Mouse (Mus musculus) granulocyte monocyte progenitor cell, adult 5-6 weeks (primary cell): ENCODE measurements around the gene Gm28372. TPM values are rescaled to one million over a fixed set of nuclear protein-coding genes. Genes with fewer than 3 reads are reported as not detected.

Source experiments
- ATAC-seq: replicated peaks from 2 replicates; pipeline ENCODE4 v1.8.0; 2016; ENCODE audit warnings: mild to moderate bottlenecking, moderate TSS enrichment, inconsistent platforms; ENCODE audit not compliant: poor library complexity, severe bottlenecking
- total RNA-seq, 2 experiments: library from RNA; stranded (forward) in 1 of 2; stranded (reverse) in 1 of 2; fragments of 200-712, 200-1000 nt in 1 of 2; fragments of >200 nt in 1 of 2; fragmentation: Nextera tagmentation in 1 of 2; gene quantifications; 2 replicates each; pipeline ENCODE4 v1.2.3; 2014 to 2017

Gene Gm28372
- total RNA-seq, 2 experiments from 2014 or later: not detected

DNA sequence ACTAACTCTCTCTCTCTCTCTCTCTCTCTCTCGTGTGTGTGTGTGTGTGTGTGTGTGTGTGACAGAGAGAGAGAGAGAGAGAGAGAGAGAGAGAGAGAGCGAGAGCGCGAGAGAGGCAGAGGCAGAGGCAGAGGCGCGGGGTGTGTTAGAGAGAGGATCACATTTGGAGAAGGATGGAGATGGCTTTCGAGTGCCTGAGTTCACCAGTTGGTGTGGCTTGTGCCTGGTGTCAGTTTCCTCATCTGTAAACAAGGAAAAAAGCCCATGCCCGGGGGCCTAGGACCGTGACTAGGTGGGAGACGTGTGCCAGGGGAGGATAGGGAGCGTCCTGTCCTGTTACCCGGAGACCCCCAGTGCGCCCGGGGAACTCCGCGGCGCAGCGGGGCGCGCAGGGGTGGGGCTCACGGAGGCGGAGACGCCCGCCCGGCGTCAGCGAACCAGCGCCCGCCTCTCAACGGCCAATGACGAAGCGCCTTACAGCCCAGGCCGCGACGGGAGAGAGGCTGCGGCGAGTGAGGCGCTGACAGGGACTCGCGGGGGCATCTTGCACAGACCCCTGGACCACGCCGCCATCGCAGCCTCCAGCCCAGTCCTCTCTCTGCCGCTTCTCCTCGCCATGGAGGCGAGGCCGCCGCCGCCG is 44.9 kb downstream of the Gm28372 start, which contains the start of gene Ptpra:
Gene Ptpra, plus strand, starts transcription at position 485 of the 640 bp plus-strand sequence.
- ATAC-seq: peak; percentile 94

DNA sequence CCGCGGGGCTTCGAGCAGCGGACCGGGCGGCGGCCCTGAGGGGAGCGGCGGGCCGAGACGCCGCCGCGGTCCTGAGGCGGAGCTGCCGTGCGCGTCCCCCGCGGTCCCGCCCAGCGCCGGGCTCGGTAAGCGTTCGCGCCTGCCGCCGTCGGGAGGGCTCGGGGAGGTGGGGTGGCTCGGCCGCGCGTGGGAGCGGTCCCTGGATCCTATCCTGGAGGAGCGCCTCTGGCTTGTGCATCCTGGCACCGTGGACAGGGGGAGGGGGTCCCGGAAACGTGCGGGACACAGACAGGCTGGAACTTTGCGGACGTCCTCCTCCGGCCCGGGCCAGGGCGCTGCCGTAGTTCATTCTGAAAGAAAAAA is 45.4 kb downstream of the Gm28372 start:
- peak; percentile 50 for ATAC-seq

DNA sequence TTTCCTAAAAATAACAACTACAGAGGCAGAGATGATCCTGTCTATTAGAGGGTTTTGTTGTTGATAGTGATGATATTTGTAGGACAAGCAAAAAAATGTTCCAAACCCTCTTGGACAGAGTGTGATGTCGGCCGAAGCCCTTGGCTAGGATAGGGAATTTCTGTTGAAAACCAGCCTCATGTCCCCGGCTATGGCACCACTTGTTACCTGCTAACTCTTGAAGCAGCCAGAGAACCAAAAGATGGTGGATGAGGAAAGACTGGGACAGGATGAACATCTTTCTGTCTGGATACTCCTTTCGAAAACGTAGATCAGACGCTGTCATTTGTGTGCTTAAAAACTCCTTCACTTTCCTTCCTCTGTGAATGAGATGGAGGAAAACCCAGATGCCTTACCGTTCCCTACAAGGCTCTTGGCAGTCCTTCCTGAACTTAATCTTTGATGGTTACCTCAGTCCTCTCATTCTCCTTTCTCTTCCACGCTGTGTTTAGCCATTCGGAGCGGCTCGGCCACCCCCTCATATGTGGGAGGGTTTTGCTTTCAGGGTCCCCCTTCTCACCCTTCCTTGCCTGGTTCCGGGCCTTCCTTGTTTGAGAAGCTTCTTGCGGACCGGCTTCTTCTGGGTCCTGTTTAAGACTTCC is 46.2 kb downstream of the Gm28372 start:
- no peak for ATAC-seq

DNA sequence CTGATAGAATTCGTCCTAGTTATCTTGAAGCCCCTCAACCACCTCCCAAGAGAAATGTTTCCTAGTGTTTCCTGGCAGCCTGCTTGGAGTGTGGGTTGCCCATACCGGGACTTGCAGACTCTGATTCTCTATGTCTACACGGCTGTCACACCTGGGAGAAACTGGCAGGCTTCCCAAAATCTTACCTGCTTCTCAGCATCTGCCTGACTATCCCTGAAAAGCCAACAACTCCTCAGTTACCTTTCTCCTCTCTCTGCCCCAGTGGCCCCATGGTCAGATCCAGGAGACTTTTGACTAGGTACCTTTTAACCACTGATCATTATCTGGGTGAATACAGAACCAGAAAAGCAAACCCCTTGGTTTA is 46.7 kb downstream of the Gm28372 start:
- ATAC-seq: no peak

DNA sequence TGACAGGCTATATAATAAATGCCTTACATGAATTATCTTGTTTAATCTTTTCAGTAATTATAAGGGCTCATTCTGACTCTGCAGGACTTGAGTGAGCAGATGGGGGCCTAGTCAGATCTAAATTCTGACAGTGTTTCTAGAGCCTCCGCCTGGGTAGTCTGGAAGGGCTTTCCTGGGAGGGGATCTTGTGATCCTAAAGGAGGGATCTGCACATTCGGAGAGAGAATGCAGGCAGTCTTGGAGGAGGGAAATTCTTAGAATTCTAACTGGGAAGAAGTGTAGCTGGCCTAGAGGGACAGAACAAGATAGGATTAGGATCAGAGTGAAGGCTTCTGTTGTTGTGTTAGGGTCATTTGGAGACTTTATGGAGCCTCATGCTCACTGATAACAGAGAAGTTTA is 47.2 kb downstream of the Gm28372 start:
- no peak for ATAC-seq

DNA sequence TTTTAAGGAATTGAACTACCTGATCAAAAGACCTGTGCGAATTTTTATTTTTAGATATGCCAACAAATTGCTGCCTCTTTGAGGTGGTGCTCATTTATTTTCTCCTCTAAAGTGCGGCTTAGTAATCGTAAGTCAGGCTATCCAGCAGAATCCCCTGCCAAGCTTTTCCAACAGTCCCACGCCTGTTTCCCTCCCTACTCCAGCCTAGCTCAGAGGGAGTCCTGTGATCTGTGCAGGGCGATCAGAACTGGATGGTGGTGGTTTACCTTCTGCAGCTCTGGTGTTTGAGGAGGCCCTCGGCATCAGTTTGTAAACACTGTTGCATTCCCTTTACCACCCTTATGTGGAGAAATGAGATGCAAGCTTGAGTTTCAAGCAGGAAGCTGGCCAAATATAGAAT is 48.4 kb downstream of the Gm28372 start:
- ATAC-seq: no peak

DNA sequence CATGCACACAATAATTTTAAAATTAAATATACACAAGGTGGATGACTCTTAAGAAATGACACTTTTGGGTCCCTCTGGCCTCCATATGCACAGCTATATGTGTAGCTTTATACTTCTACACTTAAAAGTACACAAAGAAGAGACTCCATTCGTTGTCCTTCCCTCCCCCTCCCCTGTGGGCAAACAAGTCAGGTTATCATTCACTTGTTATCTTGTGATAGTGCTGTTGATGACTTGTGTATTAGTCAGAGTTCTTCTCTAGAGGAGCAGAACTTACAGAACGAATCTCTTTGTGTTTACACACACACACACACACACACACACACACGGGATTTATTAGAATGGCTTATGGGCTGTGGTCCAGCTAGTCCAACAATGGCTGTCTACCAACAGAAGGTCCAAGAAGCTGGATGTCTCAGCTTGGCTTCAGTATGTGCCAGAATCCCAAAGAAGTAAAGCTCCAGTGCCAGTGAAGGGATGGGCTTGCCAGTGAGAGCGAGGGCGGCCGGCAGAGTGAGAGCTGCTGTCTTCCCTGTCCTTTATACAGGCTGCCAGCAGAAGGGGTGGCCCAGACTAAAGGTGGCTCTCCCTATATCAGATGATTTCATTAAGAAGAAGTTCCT is 49.8 kb downstream of the Gm28372 start:
- no peak for ATAC-seq

Other genes starting within 250 kb of the Gm28372 start
- 270 and 359 TPM in 2 replicates for gene Snrpb, start 225.8 kb upstream of the Gm28372 start, total RNA-seq (2014; fragmentation: Nextera tagmentation)
- gene Snrpb, start 225.8 kb upstream of the Gm28372 start, total RNA-seq (2017): 191 and 210 TPM in 2 replicates
- gene Tmc2, start 210.0 kb upstream of the Gm28372 start, total RNA-seq (2014; fragmentation: Nextera tagmentation): not detected in 2 replicates
- not detected in 2 replicates for gene Tmc2, start 210.0 kb upstream of the Gm28372 start, total RNA-seq (2017)
- 501 and 575 TPM in 2 replicates for gene Nop56, start 130.8 kb upstream of the Gm28372 start, total RNA-seq (2014; fragmentation: Nextera tagmentation)
- 468 and 587 TPM in 2 replicates for gene Nop56, start 130.8 kb upstream of the Gm28372 start, total RNA-seq (2017)
- 130 and 165 TPM in 2 replicates for gene Idh3b, start 120.7 kb upstream of the Gm28372 start, total RNA-seq (2014; fragmentation: Nextera tagmentation)
- 116 and 121 TPM in 2 replicates for gene Idh3b, start 120.7 kb upstream of the Gm28372 start, total RNA-seq (2017)
- gene Ebf4, start 110.1 kb upstream of the Gm28372 start, total RNA-seq (2014; fragmentation: Nextera tagmentation): not detected in 2 replicates
- not detected in 2 replicates for gene Ebf4, start 110.1 kb upstream of the Gm28372 start, total RNA-seq (2017)
- 3.2 TPM in 1 of 2 replicates, not detected in the other for gene Cpxm1, start 7.7 kb upstream of the Gm28372 start, total RNA-seq (2014; fragmentation: Nextera tagmentation)
- 0.99 TPM in 1 of 2 replicates, not detected in the other for gene Cpxm1, start 7.7 kb upstream of the Gm28372 start, total RNA-seq (2017)
- gene 1700020A23Rik, start within 50 bp of the Gm28372 start, total RNA-seq (2014; fragmentation: Nextera tagmentation): not detected in 2 replicates
- gene 1700020A23Rik, start within 50 bp of the Gm28372 start, total RNA-seq (2017): not detected in 2 replicates
- not detected in 2 replicates for gene Tmem239, start 1.2 kb downstream of the Gm28372 start, total RNA-seq (2014; fragmentation: Nextera tagmentation)
- gene Tmem239, start 1.2 kb downstream of the Gm28372 start, total RNA-seq (2017): not detected in 2 replicates
- gene Vps16, start 19.1 kb downstream of the Gm28372 start, total RNA-seq (2014; fragmentation: Nextera tagmentation): 128 and 155 TPM in 2 replicates
- 129 and 167 TPM in 2 replicates for gene Vps16, start 19.1 kb downstream of the Gm28372 start, total RNA-seq (2017)
- 13.0 and 14.9 TPM in 2 replicates for gene Pced1a, start 19.5 kb downstream of the Gm28372 start, total RNA-seq (2014; fragmentation: Nextera tagmentation)
- gene Pced1a, start 19.5 kb downstream of the Gm28372 start, total RNA-seq (2017): 13.6 and 17.2 TPM in 2 replicates
- 68.9 and 76.2 TPM in 2 replicates for gene Ptpra, start 45.0 kb downstream of the Gm28372 start, total RNA-seq (2014; fragmentation: Nextera tagmentation)
- 118 and 138 TPM in 2 replicates for gene Ptpra, start 45.0 kb downstream of the Gm28372 start, total RNA-seq (2017)
- gene Mrps26, start 158.5 kb downstream of the Gm28372 start, total RNA-seq (2014; fragmentation: Nextera tagmentation): 66.7 and 82.1 TPM in 2 replicates
- gene Mrps26, start 158.5 kb downstream of the Gm28372 start, total RNA-seq (2017): 47.1 and 52.4 TPM in 2 replicates
- not detected in 2 replicates for gene Oxt, start 170.9 kb downstream of the Gm28372 start, total RNA-seq (2014; fragmentation: Nextera tagmentation)
- gene Oxt, start 170.9 kb downstream of the Gm28372 start, total RNA-seq (2017): not detected in 2 replicates
- not detected in 2 replicates for gene Avp, start 177.3 kb downstream of the Gm28372 start, total RNA-seq (2014; fragmentation: Nextera tagmentation)
- gene Avp, start 177.3 kb downstream of the Gm28372 start, total RNA-seq (2017): not detected in 2 replicates
- 15.6 and 16.3 TPM in 2 replicates for gene Fastkd5, start 224.8 kb downstream of the Gm28372 start, total RNA-seq (2014; fragmentation: Nextera tagmentation)
- gene Fastkd5, start 224.8 kb downstream of the Gm28372 start, total RNA-seq (2017): 17.1 and 19.3 TPM in 2 replicates
- gene Ubox5, start 224.8 kb downstream of the Gm28372 start, total RNA-seq (2014; fragmentation: Nextera tagmentation): 7.0 and 9.3 TPM in 2 replicates
- 5.9 and 10.0 TPM in 2 replicates for gene Ubox5, start 224.8 kb downstream of the Gm28372 start, total RNA-seq (2017)
- 1.2 TPM in 1 of 2 replicates, not detected in the other for gene Lzts3, start 237.6 kb downstream of the Gm28372 start, total RNA-seq (2014; fragmentation: Nextera tagmentation)
- gene Lzts3, start 237.6 kb downstream of the Gm28372 start, total RNA-seq (2017): 0.13 and 0.57 TPM in 2 replicates